Mouse (Mus musculus) neural tube, embryonic 12.5 days (tissue): ENCODE results near the gene C130026I21Rik. TPM values are rescaled to one million over a fixed set of nuclear protein-coding genes. Genes with fewer than 3 reads are reported as not detected.
A peak's percentile ranks its signal among the peaks of the same experiment; 100 is the strongest.
"Not testable (repeated sequence)": the region's sequence is repeated elsewhere in the genome, so short reads cannot be mapped to it uniquely, and the experiment has no call there.

ENCODE experiments used
- ATAC-seq: fragments of 200-750 bp; cut with Nextera tagmentation; 2 replicates; pipeline ENCODE4 v1.8.0; 2017; ENCODE audit warnings: low read depth, mild to moderate bottlenecking, moderate TSS enrichment, moderate library complexity; ENCODE audit not compliant: low FRiP score
- H3K27ac ChIP-seq: fragments of 300-500 bp; sonication (generic); 2 replicates; pipeline ENCODE4 v1.5.1; 2016
- H3K27me3 ChIP-seq: fragments of 300-500 bp; sonication (generic); replicated peaks from 2 replicates; pipeline ENCODE4 v1.6.1; 2016; ENCODE audit warnings: mild to moderate bottlenecking
- H3K36me3 ChIP-seq: fragments of 300-500 bp; sonication (generic); 2 replicates; pipeline ENCODE4 v1.6.1; 2016; ENCODE audit warnings: mild to moderate bottlenecking
- H3K4me1 ChIP-seq: fragments of 300-500 bp; sonication (generic); 2 replicates; pipeline ENCODE4 v1.6.1; 2016
- H3K4me2 ChIP-seq: fragments of 300-500 bp; sonication (generic); replicated peaks from 2 replicates; pipeline ENCODE4 v1.6.1; 2016; ENCODE audit warnings: mild to moderate bottlenecking
- H3K4me3 ChIP-seq: fragments of 300-500 bp; sonication (generic); 2 replicates; pipeline ENCODE4 v1.5.1; 2016
- H3K9ac ChIP-seq: fragments of 300-500 bp; sonication (generic); 2 replicates; pipeline ENCODE4 v1.6.1; 2016; ENCODE audit warnings: mild to moderate bottlenecking
- H3K9me3 ChIP-seq: fragments of 300-500 bp; sonication (generic); 2 replicates; pipeline ENCODE4 v1.6.1; 2016; ENCODE audit warnings: mild to moderate bottlenecking
- WGBS: fragments of 180-500 bp; shearing (Covaris S2); methylation state at CpG from one replicate; pipeline ENCODE4 v1.1.7; 2016; 5-methylcytosine and 5-hydroxymethylcytosine counted together
- polyA plus RNA-seq: library from polyadenylated mRNA; unstranded; fragments of >200 nt; fragmentation: Nextera tagmentation; extraction: Ambion mirVana; gene quantifications from 2 replicates; pipeline ENCODE4 v1.2.1, GENCODE M21; 2016

The C130026I21Rik gene
- polyA plus RNA-seq, 1 experiment from 2014 or later, result not detected

- not testable (repeated sequence) for H3K4me3 ChIP-seq, H3K9ac ChIP-seq, H3K4me2 ChIP-seq, H3K9me3 ChIP-seq, H3K36me3 ChIP-seq, H3K27ac ChIP-seq, ATAC-seq, H3K4me1 ChIP-seq, H3K27me3 ChIP-seq
- 88% methylated on average over 6 of the region's 9 CpGs for WGBS
Observed at GRCm38 (mm10) chr1:84996305-84996704, 274.1 kb downstream of the C130026I21Rik start.

GRCm38 (mm10) chr1:84994461-84994860 is 275.9 kb downstream of the C130026I21Rik start:
- not testable (repeated sequence) for H3K9ac ChIP-seq, H3K4me1 ChIP-seq, H3K27me3 ChIP-seq, H3K9me3 ChIP-seq, H3K4me3 ChIP-seq, H3K4me2 ChIP-seq, H3K36me3 ChIP-seq, H3K27ac ChIP-seq, ATAC-seq
- no CpG with 5 or more reads among the region's 1 CpGs for WGBS

- not testable (repeated sequence) for H3K36me3 ChIP-seq, H3K27me3 ChIP-seq, H3K9me3 ChIP-seq, H3K9ac ChIP-seq, H3K27ac ChIP-seq, H3K4me3 ChIP-seq, H3K4me1 ChIP-seq, H3K4me2 ChIP-seq
- ATAC-seq, result peak; percentile 68
- 73% methylated on average over 2 of the region's 5 CpGs for WGBS
Observed at GRCm38 (mm10) chr1:84993688-84994319, 276.6 kb downstream of the C130026I21Rik start.

GRCm38 (mm10) chr1:84993235-84993634 is 277.1 kb downstream of the C130026I21Rik start:
- ATAC-seq, result peak; percentile 74
- not testable (repeated sequence) for H3K9me3 ChIP-seq, H3K27me3 ChIP-seq, H3K4me1 ChIP-seq, H3K4me2 ChIP-seq, H3K4me3 ChIP-seq, H3K9ac ChIP-seq, H3K27ac ChIP-seq, H3K36me3 ChIP-seq
- no CpG with 5 or more reads among the region's 2 CpGs for WGBS

- not testable (repeated sequence) for H3K27me3 ChIP-seq, H3K27ac ChIP-seq, H3K9ac ChIP-seq, H3K36me3 ChIP-seq, H3K4me1 ChIP-seq, ATAC-seq, H3K4me3 ChIP-seq, H3K4me2 ChIP-seq, H3K9me3 ChIP-seq
- WGBS, result no CpG with 5 or more reads among the region's 3 CpGs
Observed at GRCm38 (mm10) chr1:84992827-84993226, 277.5 kb downstream of the C130026I21Rik start.

GRCm38 (mm10) chr1:84989044-84989443 is 281.3 kb downstream of the C130026I21Rik start:
- 92% methylated on average over 8 of the region's 8 CpGs for WGBS

GRCm38 (mm10) chr1:84987729-84988128 is 282.6 kb downstream of the C130026I21Rik start:
- not testable (repeated sequence) for H3K9ac ChIP-seq, H3K4me3 ChIP-seq, H3K4me1 ChIP-seq, H3K27me3 ChIP-seq, ATAC-seq, H3K4me2 ChIP-seq, H3K27ac ChIP-seq, H3K9me3 ChIP-seq, H3K36me3 ChIP-seq
- 74% methylated on average over 8 of the region's 8 CpGs for WGBS

More at GRCm38 (mm10) chr1:84989044-84989443, 281.3 kb downstream of the C130026I21Rik start:
- H3K4me3 ChIP-seq, H3K36me3 ChIP-seq, H3K9me3 ChIP-seq, H3K9ac ChIP-seq, ATAC-seq, H3K27me3 ChIP-seq, H3K27ac ChIP-seq, H3K4me1 ChIP-seq, H3K4me2 ChIP-seq: not testable (repeated sequence)

- H3K4me2 ChIP-seq, result peak overlapping the region; percentile 50
- not testable (repeated sequence) for H3K36me3 ChIP-seq, H3K9ac ChIP-seq, H3K27ac ChIP-seq, H3K4me1 ChIP-seq, H3K4me3 ChIP-seq, H3K9me3 ChIP-seq, ATAC-seq, H3K27me3 ChIP-seq
- WGBS, result under 1% methylated on average over 12 of the region's 12 CpGs
Observed at GRCm38 (mm10) chr1:84961779-84962178, 308.6 kb downstream of the C130026I21Rik start.

GRCm38 (mm10) chr1:84957713-84958112 is 312.7 kb downstream of the C130026I21Rik start:
- not testable (repeated sequence) for H3K9me3 ChIP-seq, H3K4me1 ChIP-seq, ATAC-seq, H3K27me3 ChIP-seq, H3K27ac ChIP-seq, H3K36me3 ChIP-seq, H3K9ac ChIP-seq, H3K4me2 ChIP-seq, H3K4me3 ChIP-seq
- WGBS, result 85% methylated on average over 4 of the region's 4 CpGs

GRCm38 (mm10) chr1:84956771-84957170 is 313.6 kb downstream of the C130026I21Rik start:
- not testable (repeated sequence) for H3K36me3 ChIP-seq, H3K4me1 ChIP-seq, H3K4me2 ChIP-seq, H3K27me3 ChIP-seq, H3K4me3 ChIP-seq, H3K9me3 ChIP-seq, ATAC-seq, H3K9ac ChIP-seq, H3K27ac ChIP-seq
- WGBS, result 93% methylated on average over 3 of the region's 3 CpGs

GRCm38 (mm10) chr1:84952456-84953181 is 317.7 kb downstream of the C130026I21Rik start:
- no peaks in the 10 kb centered on the region for H3K27me3 ChIP-seq
- H3K36me3 ChIP-seq, result no peaks in the 10 kb centered on the region
- H3K4me3 ChIP-seq, result no peak overlapping the region
- H3K27ac ChIP-seq, result no peak overlapping the region
- no peak overlapping the region for H3K4me2 ChIP-seq
- peaks cover 7% of the 10 kb centered on the region; the same call in 1 of the 2 replicates for H3K9me3 ChIP-seq
- H3K9ac ChIP-seq, result no peak overlapping the region
- no peaks in the 10 kb centered on the region for H3K4me1 ChIP-seq
- ATAC-seq, result no peak
- WGBS, result 87% methylated on average over 10 of the region's 10 CpGs

GRCm38 (mm10) chr1:84951566-84951965 is 318.8 kb downstream of the C130026I21Rik start:
- Histone ChIP-seq H3K4me3 (no peak overlapping the region), H3K4me1 (no peaks in the 10 kb centered on the region), H3K4me2 (no peak overlapping the region), H3K27me3 (no peaks in the 10 kb centered on the region), H3K36me3 (no peaks in the 10 kb centered on the region), H3K9me3 (0 out of 2 replicates have a peak, but pooled peaks cover 3% of the 10 kb centered on the region), H3K9ac (no peak overlapping the region), H3K27ac (no peak overlapping the region)
- 92% methylated on average over 3 of the region's 3 CpGs for WGBS
- no peak for ATAC-seq

GRCm38 (mm10) chr1:84947390-84947789 is 323.0 kb downstream of the C130026I21Rik start:
- WGBS, result 54% methylated on average over 2 of the region's 2 CpGs

More at GRCm38 (mm10) chr1:84947390-84947789, 323.0 kb downstream of the C130026I21Rik start:
- no peaks in the 10 kb centered on the region for H3K4me1 ChIP-seq
- H3K9ac ChIP-seq, result no peak overlapping the region
- H3K27ac ChIP-seq, result no peak overlapping the region
- H3K27me3 ChIP-seq, result no peaks in the 10 kb centered on the region
- H3K4me2 ChIP-seq, result no peak overlapping the region
- ATAC-seq, result no peak
- H3K9me3 ChIP-seq, result no peaks in the 10 kb centered on the region
- no peak overlapping the region for H3K4me3 ChIP-seq
- no peaks in the 10 kb centered on the region for H3K36me3 ChIP-seq
